Mouse (Mus musculus): ENCODE results near the gene Nuak2. TPM values are rescaled to one million over a fixed set of nuclear protein-coding genes. Genes with fewer than 3 reads are reported as not detected.

The Nuak2 gene
- polyA plus RNA-seq, 1 experiment from 2014 or later: 15.9 TPM

DNA sequence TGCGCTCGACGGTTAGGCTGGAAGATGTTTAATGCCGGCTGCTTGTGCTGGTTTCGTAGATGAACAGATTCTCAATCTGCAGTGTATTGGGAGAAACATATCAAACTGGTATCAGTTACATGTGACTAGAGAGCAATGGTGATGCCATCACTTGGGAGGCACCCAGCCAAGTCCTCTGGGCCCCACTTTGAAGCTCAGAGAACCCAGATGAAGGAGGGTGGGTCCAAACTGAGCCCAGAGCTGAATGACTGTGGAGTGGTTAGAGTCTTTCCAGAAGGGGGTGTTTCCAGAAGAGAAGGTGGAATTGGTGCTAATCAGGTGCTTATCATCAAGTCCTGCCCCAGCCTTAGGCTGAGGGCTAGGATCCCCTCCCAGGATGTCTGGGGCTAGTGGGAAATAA, 14.7 kb upstream of the Nuak2 start:
- Histone ChIP-seq H3K27ac (replicated peaks) (no peak overlapping the region), H3K27me3 (peaks cover 6% of the 10 kb centered on the region; the same call in 1 of the 2 replicates), H3K4me2 (replicated peaks) (no peak overlapping the region), H3K4me1 (peaks cover 17% of the 10 kb centered on the region), H3K9ac (replicated peaks) (no peak overlapping the region), H3K36me3 (no peaks in the 10 kb centered on the region), H3K4me3 (no peak overlapping the region), H3K9me3 (no peaks in the 10 kb centered on the region)
- 78% methylated on average over 5 of the region's 5 CpGs for WGBS
- no peak for ATAC-seq (replicated peaks)

DNA sequence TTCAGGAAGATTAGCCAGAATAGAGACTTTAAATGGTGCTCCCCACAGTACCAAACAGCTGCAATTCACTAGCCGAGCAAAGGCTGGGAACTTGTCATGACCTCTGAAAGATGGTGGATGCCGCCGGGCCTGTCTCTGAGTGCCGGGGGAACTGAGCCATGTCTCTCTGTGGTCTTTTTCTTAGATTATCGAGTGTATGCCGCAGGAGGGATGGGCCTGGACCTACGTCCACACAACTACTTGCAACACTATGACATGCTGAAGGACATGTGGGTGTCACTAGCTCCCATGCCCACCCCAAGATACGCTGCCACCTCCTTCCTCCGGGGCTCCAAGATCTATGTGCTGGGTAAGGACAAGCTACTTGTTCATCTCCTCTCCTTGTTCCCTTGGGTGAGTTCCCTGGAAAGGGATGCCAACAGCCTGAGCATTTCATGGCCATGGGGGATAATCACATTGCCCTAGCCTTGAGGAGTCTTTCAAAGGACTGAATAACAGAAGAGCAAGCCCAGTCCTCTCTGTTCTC, 13.5 kb upstream of the Nuak2 start:
- no peak overlapping the region for H3K4me2 ChIP-seq (replicated peaks)
- peaks cover 14% of the 10 kb centered on the region for H3K4me1 ChIP-seq
- H3K27me3 ChIP-seq: peaks cover 6% of the 10 kb centered on the region; the same call in 1 of the 2 replicates
- no peaks in the 10 kb centered on the region for H3K36me3 ChIP-seq
- 92% methylated on average over 9 of the region's 9 CpGs for WGBS
- ATAC-seq (replicated peaks): no peak
- no peaks in the 10 kb centered on the region for H3K9me3 ChIP-seq
- H3K9ac ChIP-seq (replicated peaks): no peak overlapping the region
- H3K4me3 ChIP-seq: no peak overlapping the region
- H3K27ac ChIP-seq (replicated peaks): no peak overlapping the region

GRCm38 (mm10) chr1:132304618-132305214, 11.2 kb upstream of the Nuak2 start:
- H3K36me3 ChIP-seq: no peaks in the 10 kb centered on the region
- H3K4me3 ChIP-seq: no peak overlapping the region
- H3K27ac ChIP-seq (replicated peaks): no peak overlapping the region
- H3K27me3 ChIP-seq: peaks cover 5% of the 10 kb centered on the region; the same call in 1 of the 2 replicates
- ATAC-seq (replicated peaks): no peak
- H3K4me2 ChIP-seq (replicated peaks): no peak overlapping the region
- WGBS: 72% methylated on average over 9 of the region's 9 CpGs
- no peaks in the 10 kb centered on the region for H3K4me1 ChIP-seq
- no peaks in the 10 kb centered on the region for H3K9me3 ChIP-seq
- H3K9ac ChIP-seq (replicated peaks): no peak overlapping the region

DNA sequence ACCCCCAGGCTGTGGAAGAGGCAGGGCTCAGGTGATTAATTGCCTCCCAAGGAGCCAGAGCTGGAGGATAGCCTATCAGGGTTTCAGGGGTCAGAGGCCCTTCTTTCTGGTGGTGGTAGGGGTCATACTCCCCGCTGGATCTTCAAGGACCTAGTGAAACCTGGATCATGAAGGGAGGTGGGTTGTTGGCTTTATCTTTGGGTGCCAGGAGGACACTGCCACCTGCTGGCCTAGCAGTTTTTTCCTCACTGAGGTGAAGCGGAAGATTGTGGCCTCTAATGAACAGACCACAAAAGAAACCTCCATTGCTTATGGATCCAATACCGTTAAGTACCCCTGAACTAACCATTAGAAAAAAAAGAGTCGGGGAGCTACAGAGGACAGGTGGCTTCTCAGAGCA, 9.8 kb upstream of the Nuak2 start:
- no peak overlapping the region for H3K9ac ChIP-seq (replicated peaks)
- H3K4me2 ChIP-seq (replicated peaks): no peak overlapping the region
- H3K27me3 ChIP-seq: peaks cover 3% of the 10 kb centered on the region; the same call in 1 of the 2 replicates
- no peaks in the 10 kb centered on the region for H3K4me1 ChIP-seq
- H3K27ac ChIP-seq (replicated peaks): no peak overlapping the region
- H3K36me3 ChIP-seq: no peaks in the 10 kb centered on the region
- 33% methylated on average over 4 of the region's 4 CpGs for WGBS
- H3K4me3 ChIP-seq: no peak overlapping the region
- no peak for ATAC-seq (replicated peaks)
- H3K9me3 ChIP-seq: no peaks in the 10 kb centered on the region

- no peak for ATAC-seq (replicated peaks)
- H3K4me2 ChIP-seq (replicated peaks): no peak overlapping the region
- no peak overlapping the region for H3K9ac ChIP-seq (replicated peaks)
- H3K4me3 ChIP-seq: no peak overlapping the region
- H3K27ac ChIP-seq (replicated peaks): no peak overlapping the region
- no peaks in the 10 kb centered on the region for H3K9me3 ChIP-seq
- H3K36me3 ChIP-seq: no peaks in the 10 kb centered on the region
- H3K4me1 ChIP-seq: no peaks in the 10 kb centered on the region
- 28% methylated on average over 4 of the region's 4 CpGs for WGBS
- H3K27me3 ChIP-seq: peaks cover 3% of the 10 kb centered on the region; the same call in 1 of the 2 replicates
Measured at GRCm38 (mm10) chr1:132306808-132307207, 9.1 kb upstream of the Nuak2 start.

- Histone ChIP-seq H3K9me3 (no peaks in the 10 kb centered on the region), H3K27me3 (peaks cover 3% of the 10 kb centered on the region; the same call in 1 of the 2 replicates), H3K36me3 (no peaks in the 10 kb centered on the region), H3K9ac (replicated peaks) (no peak overlapping the region), H3K4me2 (replicated peaks) (no peak overlapping the region), H3K27ac (replicated peaks) (no peak overlapping the region), H3K4me1 (no peaks in the 10 kb centered on the region), H3K4me3 (no peak overlapping the region)
- 86% methylated on average over 6 of the region's 6 CpGs for WGBS
- no peak for ATAC-seq (replicated peaks)
Measured at GRCm38 (mm10) chr1:132307962-132308361, 8.0 kb upstream of the Nuak2 start.

DNA sequence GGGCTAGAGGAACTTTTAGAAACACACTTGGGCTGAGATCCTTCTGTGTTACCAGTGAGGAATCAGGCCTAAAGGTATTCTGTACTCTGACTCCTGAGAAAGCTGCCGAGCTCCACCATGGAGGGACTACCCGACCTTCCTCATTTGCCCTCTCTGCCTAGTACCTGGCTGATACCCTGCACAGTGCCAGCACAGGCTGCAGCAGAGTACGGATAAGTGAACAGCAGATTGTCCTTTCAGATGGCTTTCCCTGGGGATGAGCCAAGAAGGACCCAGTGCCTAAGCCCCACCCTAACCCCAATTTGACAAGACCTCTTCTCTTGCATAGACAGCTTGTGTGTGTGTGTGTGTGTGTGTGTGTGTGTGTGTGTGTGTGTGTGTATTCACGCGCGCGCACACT, 7.3 kb upstream of the Nuak2 start:
- 77% methylated on average over 7 of the region's 7 CpGs for WGBS
- no peak overlapping the region for H3K4me3 ChIP-seq
- H3K9ac ChIP-seq (replicated peaks): no peak overlapping the region
- no peaks in the 10 kb centered on the region for H3K36me3 ChIP-seq
- ATAC-seq (replicated peaks): no peak
- no peaks in the 10 kb centered on the region for H3K9me3 ChIP-seq
- no peak overlapping the region for H3K4me2 ChIP-seq (replicated peaks)
- H3K27me3 ChIP-seq: peaks cover 3% of the 10 kb centered on the region; the same call in 1 of the 2 replicates
- H3K27ac ChIP-seq (replicated peaks): no peak overlapping the region
- H3K4me1 ChIP-seq: no peaks in the 10 kb centered on the region

- H3K4me1 ChIP-seq: peaks cover 5% of the 10 kb centered on the region
- H3K27ac ChIP-seq (replicated peaks): no peak overlapping the region
- ATAC-seq (replicated peaks): no peak
- no peaks in the 10 kb centered on the region for H3K36me3 ChIP-seq
- H3K4me3 ChIP-seq: no peak overlapping the region
- WGBS: 79% methylated on average over 7 of the region's 7 CpGs
- no peaks in the 10 kb centered on the region for H3K9me3 ChIP-seq
- H3K27me3 ChIP-seq: no peaks in the 10 kb centered on the region
- H3K4me2 ChIP-seq (replicated peaks): no peak overlapping the region
- H3K9ac ChIP-seq (replicated peaks): no peak overlapping the region
Measured at GRCm38 (mm10) chr1:132310754-132311153, 5.2 kb upstream of the Nuak2 start.

DNA sequence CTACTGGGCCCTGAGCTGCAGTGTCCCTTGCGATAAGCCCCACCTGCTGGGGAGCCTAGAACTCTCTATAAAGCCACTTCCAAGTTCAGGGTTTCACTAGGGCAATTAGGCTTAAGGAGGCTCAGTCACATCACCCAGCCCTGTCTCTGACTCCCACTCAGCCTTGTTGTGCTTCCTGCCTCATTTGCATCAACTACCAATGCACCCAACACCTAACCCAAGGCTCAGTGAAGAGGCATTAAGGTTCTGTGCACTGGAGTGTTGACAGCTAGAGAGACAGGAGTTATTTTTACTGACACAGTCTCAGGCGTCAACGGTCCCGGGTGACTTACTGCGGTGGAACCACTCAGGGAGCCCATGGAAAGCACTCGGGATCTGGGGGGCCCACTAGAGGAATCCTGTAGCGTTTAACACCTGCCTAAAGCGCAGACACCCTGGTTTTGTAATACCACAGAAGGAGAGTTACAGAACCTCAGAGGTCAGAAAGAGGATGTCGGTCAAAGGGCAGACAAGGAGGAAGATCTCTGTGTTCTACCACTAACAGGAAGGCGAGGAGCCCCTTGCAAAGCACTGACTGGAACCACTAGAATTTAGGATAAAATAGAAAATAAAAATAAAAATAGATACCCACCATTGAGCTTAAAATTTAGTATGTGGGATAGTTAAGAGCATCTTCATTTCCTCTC, 4.6 kb upstream of the Nuak2 start:
- Histone ChIP-seq H3K9me3 (no peaks in the 10 kb centered on the region), H3K27me3 (no peaks in the 10 kb centered on the region), H3K9ac (replicated peaks) (no peak overlapping the region), H3K4me2 (replicated peaks) (no peak overlapping the region), H3K36me3 (no peaks in the 10 kb centered on the region), H3K4me3 (no peak overlapping the region), H3K4me1 (peaks cover 6% of the 10 kb centered on the region), H3K27ac (replicated peaks) (no peak overlapping the region)
- no peak for ATAC-seq (replicated peaks)
- 82% methylated on average over 10 of the region's 10 CpGs for WGBS

GRCm38 (mm10) chr1:132312043-132312442, 3.9 kb upstream of the Nuak2 start:
- Histone ChIP-seq H3K36me3 (no peaks in the 10 kb centered on the region), H3K4me1 (peaks cover 13% of the 10 kb centered on the region), H3K27me3 (no peaks in the 10 kb centered on the region), H3K4me3 (no peak overlapping the region), H3K4me2 (replicated peaks) (no peak overlapping the region), H3K9me3 (no peaks in the 10 kb centered on the region), H3K27ac (replicated peaks) (no peak overlapping the region), H3K9ac (replicated peaks) (no peak overlapping the region)
- WGBS: 47% methylated on average over 2 of the region's 2 CpGs
- no peak for ATAC-seq (replicated peaks)

DNA sequence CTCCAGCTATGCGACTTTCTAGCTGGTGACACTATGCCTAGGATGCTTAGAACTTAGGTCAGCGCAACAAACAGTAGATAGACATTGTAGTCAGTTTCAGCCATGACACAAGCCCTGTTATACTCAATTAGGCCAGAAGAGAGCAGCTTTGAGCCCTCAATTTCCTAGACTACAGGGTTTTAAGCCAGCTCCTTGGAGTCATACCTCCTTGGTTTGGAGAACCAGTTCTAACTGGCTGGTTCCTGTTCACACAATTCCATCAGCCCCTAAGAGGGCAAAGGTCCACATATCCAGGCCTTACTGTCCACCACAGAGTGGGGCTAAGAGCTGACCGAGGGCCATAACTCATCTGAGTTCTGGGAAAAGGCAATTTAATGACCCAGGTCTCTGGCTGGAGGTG, 3.2 kb upstream of the Nuak2 start:
- Histone ChIP-seq H3K4me2 (replicated peaks) (no peak overlapping the region), H3K9me3 (no peaks in the 10 kb centered on the region), H3K27me3 (no peaks in the 10 kb centered on the region), H3K4me3 (no peak overlapping the region), H3K9ac (replicated peaks) (no peak overlapping the region), H3K4me1 (peaks cover 20% of the 10 kb centered on the region), H3K36me3 (no peaks in the 10 kb centered on the region), H3K27ac (replicated peaks) (no peak overlapping the region)
- 0 out of 2 replicates have a peak, but pooled peaks have one; percentile 10 for ATAC-seq (replicated peaks)
- 55% methylated on average over 3 of the region's 3 CpGs for WGBS

GRCm38 (mm10) chr1:132316625-132316994, 684 bp downstream of the Nuak2 start:
- Histone ChIP-seq H3K36me3 (no peaks in the 10 kb centered on the region), H3K27ac (replicated peaks) (peak overlapping the region; percentile 73), H3K4me2 (replicated peaks) (peak overlapping the region; percentile 74), H3K27me3 (no peaks in the 10 kb centered on the region), H3K4me1 (peaks cover 49% of the 10 kb centered on the region), H3K9me3 (no peaks in the 10 kb centered on the region), H3K4me3 (peak overlapping the region; percentile 80), H3K9ac (replicated peaks) (peak overlapping the region; percentile 67)
- ATAC-seq (replicated peaks): no peak
- WGBS: 8% methylated on average over 7 of the region's 7 CpGs

Measured in forebrain, embryonic 15.5 days (tissue).